Mouse (Mus musculus) mouse embryonic stem cell (cell line): Measurements from ENCODE around the gene Smarca4.

Experiments used
- in situ Hi-C, 2 experiments: fragments of 300-500 bp; cut with MboI; formaldehyde crosslinking; loops; 1 replicate in 1 of 2; 3 replicates in 1 of 2; pipeline ENCODE4 v1.14.3; 2019 to 2020; ENCODE audit warnings: low sequenced_read_pairs in 2 of 2, low pct_unique_long_range_greater_than_20kb in 1 of 2, mixed read lengths in 1 of 2; ENCODE audit not compliant: unreplicated experiment in 1 of 2

Smarca4 gene

DNA sequence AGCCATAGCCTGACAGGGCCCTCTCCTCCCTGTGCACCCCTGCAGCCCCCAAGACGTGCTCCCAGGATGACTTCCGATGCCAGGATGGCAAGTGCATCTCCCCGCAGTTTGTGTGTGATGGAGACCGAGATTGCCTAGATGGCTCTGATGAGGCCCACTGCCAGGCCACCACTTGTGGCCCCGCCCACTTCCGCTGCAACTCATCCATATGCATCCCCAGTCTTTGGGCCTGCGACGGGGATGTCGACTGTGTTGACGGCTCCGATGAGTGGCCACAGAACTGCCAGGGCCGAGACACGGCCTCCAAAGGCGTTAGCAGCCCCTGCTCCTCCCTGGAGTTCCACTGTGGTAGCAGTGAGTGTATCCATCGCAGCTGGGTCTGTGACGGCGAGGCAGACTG is 117.5 kb downstream of the Smarca4 start:
- in situ Hi-C loops = no loop called here

DNA sequence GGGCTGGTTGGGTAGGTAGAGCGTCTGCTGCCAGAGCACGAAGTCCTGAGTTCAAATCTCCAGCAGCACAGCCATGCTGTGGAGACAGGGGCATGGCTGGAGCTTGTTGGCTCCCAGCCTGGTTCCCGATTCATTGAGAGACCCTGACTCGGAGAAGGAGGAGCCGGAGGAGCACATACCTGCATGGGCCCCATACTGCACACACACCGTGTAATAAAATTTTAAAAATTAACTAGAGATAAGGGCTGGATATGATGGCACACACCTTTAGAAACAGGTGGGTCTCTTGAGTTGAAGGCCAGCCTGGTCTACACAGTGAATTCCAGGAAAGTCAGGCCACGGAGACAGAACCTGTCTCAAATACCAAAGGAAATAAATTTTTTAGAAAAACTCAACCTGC is 118.0 kb downstream of the Smarca4 start:
- in situ Hi-C loops = no loop called here

DNA sequence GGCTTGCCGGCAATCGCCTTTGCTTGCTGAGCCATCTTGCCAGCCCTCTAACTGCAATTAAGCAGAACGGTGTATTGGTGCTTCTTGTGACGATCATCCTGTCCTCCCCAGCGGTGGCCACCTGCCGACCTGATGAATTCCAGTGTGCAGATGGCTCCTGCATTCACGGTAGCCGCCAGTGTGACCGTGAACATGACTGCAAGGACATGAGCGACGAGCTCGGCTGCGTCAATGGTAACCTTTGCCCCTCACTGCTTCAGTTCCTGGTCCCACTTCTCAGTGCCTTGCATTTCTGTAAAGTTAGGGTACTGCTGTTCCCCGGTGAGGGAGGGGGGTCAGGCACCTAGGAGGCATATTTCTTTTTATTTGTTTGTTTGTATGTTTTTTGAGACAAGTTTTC is 119.2 kb downstream of the Smarca4 start:
- in situ Hi-C loops = no loop called here

- in situ Hi-C loops = no loop called here
Measured at GRCm38 (mm10) chr9:21736580-21736979, 120.6 kb downstream of the Smarca4 start.

DNA sequence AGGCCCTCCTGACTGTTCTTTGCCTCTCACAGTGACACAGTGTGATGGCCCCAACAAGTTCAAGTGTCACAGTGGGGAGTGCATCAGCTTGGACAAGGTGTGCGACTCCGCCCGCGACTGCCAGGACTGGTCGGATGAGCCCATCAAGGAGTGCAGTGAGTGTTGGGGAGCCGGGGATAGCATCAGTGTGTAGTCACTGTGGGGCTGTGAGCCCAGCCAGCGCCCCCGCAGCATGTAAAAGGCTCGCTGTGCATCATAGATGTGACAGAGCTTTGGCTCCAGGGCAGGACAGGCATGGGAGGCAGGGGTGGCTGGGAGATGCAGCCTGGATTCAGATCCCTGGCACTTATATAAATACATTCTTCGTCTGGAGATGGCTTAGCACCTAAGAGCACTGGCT is 121.2 kb downstream of the Smarca4 start:
- in situ Hi-C loops = no loop called here

GRCm38 (mm10) chr9:21738776-21739175 is 122.8 kb downstream of the Smarca4 start:
- in situ Hi-C loops = no loop called here

- in situ Hi-C loops = no loop called here
Measured at GRCm38 (mm10) chr9:21740427-21740826, 124.5 kb downstream of the Smarca4 start.

- in situ Hi-C loops = no loop called here
Measured at GRCm38 (mm10) chr9:21741514-21741913, 125.5 kb downstream of the Smarca4 start.

DNA sequence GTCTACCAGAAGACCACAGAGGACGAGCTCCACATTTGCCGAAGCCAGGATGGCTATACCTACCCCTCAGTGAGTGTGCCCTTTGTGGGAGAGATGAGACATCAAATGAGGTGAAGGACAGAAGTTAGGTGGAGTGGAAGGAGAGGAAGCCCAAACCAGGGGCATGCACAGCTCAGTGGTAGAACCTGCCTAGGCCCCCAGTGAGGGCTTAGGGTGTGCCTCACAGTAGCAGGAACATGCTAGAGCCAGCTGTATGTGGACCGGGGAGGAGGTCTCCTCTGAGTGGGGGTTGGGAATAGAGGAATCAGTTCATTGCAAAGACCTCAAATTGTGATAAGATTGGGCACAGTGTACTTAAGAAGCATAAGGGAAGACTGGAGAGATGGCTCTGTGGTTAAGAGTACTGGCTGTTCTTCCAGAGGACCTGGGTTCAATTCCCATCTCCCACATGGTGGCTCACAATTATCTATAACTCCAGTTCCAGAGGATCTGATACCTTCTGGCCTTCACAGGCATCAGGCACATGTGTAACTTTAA is 131.3 kb downstream of the Smarca4 start:
- in situ Hi-C loops = no loop called here

DNA sequence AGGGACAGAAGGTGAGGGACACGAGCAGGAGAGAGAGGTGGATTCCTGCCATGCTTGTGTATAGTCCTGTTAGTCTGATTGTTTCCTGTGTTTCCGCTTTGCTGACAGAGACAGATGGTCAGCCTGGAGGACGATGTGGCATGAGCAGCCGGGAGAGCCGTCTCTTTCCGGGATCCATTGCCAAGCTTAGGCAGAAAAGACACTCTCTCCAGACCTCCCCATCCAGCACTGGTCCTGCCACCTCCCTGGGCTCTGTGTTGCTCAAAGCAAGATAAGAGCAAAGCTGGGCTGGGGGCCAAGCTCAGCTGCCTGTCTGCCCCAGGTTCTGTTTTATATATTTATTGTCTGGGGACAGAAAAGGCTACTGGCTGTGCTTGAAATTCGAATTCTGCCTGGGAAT is 132.1 kb downstream of the Smarca4 start:
- in situ Hi-C loops = no loop called here

DNA sequence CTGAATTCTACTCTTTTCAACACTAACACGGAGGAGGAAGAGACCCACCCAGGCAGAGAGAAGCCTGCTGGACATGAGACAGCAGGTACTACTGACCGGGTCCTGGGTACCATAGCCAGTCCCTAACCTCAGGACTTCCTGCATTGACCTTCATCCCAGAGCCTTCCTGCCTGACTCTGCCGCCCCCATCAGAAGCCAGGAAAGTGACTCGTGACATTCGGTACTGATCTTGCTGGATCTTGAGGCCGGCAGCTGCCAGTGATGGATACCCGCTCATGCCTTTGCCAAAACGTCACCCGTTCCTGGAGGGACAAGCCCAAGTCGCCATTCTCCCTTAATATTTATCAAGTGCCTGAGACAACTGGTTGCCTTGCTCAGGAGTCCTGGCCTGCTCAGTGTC is 132.5 kb downstream of the Smarca4 start:
- in situ Hi-C loops = no loop called here

DNA sequence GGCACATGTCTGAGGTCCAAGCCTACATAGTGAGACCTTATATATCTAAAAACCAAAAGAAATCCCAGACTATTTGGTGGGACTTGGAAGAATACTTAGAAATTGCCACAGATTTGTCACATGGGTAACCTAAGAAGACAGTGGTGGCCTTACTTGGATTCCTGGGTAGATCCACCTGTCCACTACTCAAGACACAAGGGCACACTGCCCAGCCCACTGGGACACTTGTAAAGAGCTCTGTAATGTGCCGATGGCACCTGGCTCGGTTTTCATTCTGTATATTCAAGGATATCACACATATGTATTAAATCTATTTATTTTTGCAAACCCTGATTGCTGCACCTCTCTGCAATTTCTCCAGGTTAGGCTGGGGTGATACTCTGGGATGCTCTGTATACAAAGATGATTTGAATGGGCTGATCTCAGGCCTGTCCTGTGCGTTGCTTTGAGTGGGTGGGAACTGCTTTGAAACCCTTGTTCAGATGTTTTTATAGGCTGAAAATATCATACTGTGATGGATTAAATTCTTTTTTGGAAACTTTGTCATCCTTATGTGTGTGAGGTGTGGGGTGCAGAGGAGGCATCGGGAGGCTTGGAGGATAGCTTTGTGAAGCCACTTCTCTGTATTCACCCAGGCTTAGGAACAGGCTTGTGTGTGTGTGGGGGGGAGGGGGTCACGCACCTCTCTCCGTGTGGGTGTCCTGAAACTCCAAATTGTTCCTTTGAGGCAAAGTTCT is 133.6 kb downstream of the Smarca4 start:
- in situ Hi-C loops = loop anchor here in 1 of 2 experiments (5.0 kb wide), 1 partner anchor 58 kb away; no protein-coding TSS in a partner anchor

DNA sequence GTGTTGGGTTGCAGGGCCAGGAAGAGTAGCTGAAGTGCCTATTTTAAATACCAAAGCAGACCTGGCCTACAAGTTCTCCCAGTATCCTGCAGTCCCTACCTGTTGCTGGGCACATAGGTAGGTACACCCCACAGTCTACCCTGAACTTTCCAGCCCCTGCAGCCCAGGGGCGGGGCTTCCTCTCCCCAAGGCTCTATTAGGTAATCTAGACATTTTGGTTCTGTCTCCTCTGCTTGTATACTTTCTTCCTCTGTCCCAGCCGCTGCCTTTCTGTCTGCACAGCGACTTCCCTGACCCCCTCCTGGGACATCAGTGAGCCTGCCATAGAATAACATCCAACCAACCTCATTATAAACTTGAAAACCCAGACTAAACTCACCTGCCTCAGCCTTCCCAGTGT is 134.4 kb downstream of the Smarca4 start:
- in situ Hi-C loops = loop anchor here in 1 of 2 experiments (5.0 kb wide), 1 partner anchor 57 kb away; no protein-coding TSS in a partner anchor

DNA sequence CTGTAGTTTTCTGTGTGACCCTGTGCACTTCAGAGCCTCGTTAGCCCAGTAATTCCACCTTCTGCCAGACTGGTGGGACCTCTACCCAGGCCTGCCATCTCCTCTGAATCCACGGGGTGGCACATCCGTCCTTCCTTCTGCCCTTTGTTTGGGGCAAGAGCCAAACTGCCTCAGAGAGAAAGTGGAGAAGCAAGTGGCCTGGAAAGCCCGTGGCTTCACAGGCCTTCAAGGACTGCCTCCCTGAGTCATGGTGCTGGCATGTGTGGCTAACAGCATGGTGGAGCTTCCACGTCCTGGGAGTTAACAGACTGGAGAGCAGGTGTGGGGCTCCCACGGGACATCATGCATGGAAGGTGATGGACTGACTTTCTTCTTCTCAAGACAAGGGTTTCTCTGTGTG is 135.4 kb downstream of the Smarca4 start:
- in situ Hi-C loops = loop anchor here in 1 of 2 experiments (5.0 kb wide), 1 partner anchor 56 kb away; no protein-coding TSS in a partner anchor

- in situ Hi-C loops = loop anchor here in 1 of 2 experiments (5.0 kb wide), 1 partner anchor 55 kb away; no protein-coding TSS in a partner anchor
Measured at GRCm38 (mm10) chr9:21752252-21752792, 136.4 kb downstream of the Smarca4 start.
